Mouse (Mus musculus) urinary bladder, adult 18-20 months (tissue): ENCODE data around the gene Dbf4.

ENCODE experiments used
- DNase-seq, 2 experiments: peaks; one replicate each; pipeline ENCODE4 v3.0.0; 2022; ENCODE audit warnings: low spot score in 2 of 2, mixed read lengths in 2 of 2

Dbf4 gene

GRCm38 (mm10) chr5:8366771-8367613, 55.5 kb downstream of the Dbf4 start:
- no peak for DNase-seq

GRCm38 (mm10) chr5:8362361-8362760, 60.2 kb downstream of the Dbf4 start:
- no peak for DNase-seq

- DNase-seq: no peak
Measured at GRCm38 (mm10) chr5:8357677-8358076, 64.8 kb downstream of the Dbf4 start.

- DNase-seq: no peak
Measured at GRCm38 (mm10) chr5:8356885-8357651, 65.4 kb downstream of the Dbf4 start.

GRCm38 (mm10) chr5:8356326-8356725, 66.2 kb downstream of the Dbf4 start:
- no peak for DNase-seq

GRCm38 (mm10) chr5:8349557-8349956, 73.0 kb downstream of the Dbf4 start:
- no peak for DNase-seq
